Mouse (Mus musculus) C2C12 (cell line): ENCODE results near the gene Narfl. TPM values are rescaled to one million over a fixed set of nuclear protein-coding genes. Genes with fewer than 3 reads are reported as not detected.
A peak's percentile ranks its signal among the peaks of the same experiment; 100 is the strongest.

Experiments
- H3K27me3 ChIP-seq: one replicate; pipeline ENCODE4 v1.6.1; 2011; ENCODE audit not compliant: control insufficient read depth, insufficient read depth, insufficient read length
- H3K36me3 ChIP-seq: one replicate; pipeline ENCODE4 v1.6.1; 2011; ENCODE audit not compliant: control insufficient read depth, insufficient read depth
- H3K4me3 ChIP-seq: one replicate; pipeline ENCODE4 v1.5.1; 2011; ENCODE audit warnings: mild to moderate bottlenecking, control low read depth; ENCODE audit not compliant: poor library complexity, insufficient read depth, severe bottlenecking
- H3K79me2 ChIP-seq: one replicate; pipeline ENCODE4 v1.6.1; 2011; ENCODE audit not compliant: control insufficient read depth, insufficient read depth
- H3K79me3 ChIP-seq: one replicate; pipeline ENCODE4 v1.6.1; 2011; ENCODE audit warnings: low read depth, control low read depth
- H3ac ChIP-seq: one replicate; pipeline ENCODE3; 2011; ENCODE audit warnings: low read depth; ENCODE audit not compliant: control insufficient read depth, insufficient read length
- CEBPB ChIP-seq: IDR thresholded peaks from one replicate; pipeline ENCODE4 v1.6.1; 2011; ENCODE audit warnings: low read depth, mild to moderate bottlenecking, control low read depth, moderate library complexity
- CTCF ChIP-seq: IDR thresholded peaks from one replicate; pipeline ENCODE4 v1.5.1; 2011; ENCODE audit not compliant: control insufficient read depth, insufficient read depth, insufficient read length
- FOSL1 ChIP-seq: IDR thresholded peaks from one replicate; pipeline ENCODE4 v1.8.0; 2011; ENCODE audit warnings: mild to moderate bottlenecking, low read length; ENCODE audit not compliant: poor library complexity, insufficient read depth, severe bottlenecking
- MAX ChIP-seq: IDR thresholded peaks from one replicate; pipeline ENCODE4 v1.6.1; 2011; ENCODE audit warnings: mild to moderate bottlenecking, control low read depth
- MYOD1 ChIP-seq: IDR thresholded peaks from one replicate; pipeline ENCODE4 v1.6.1; 2011; ENCODE audit warnings: low read depth; ENCODE audit not compliant: control insufficient read depth, insufficient read length
- MYOG ChIP-seq: IDR thresholded peaks from one replicate; pipeline ENCODE4 v1.6.1; 2011; ENCODE audit not compliant: control insufficient read depth, insufficient read length; ENCODE audit errors: extremely low read depth
- USF1 ChIP-seq: IDR thresholded peaks from one replicate; pipeline ENCODE4 v1.6.1; 2011; ENCODE audit warnings: low read depth, mild to moderate bottlenecking, control low read depth, moderate library complexity
- polyA plus RNA-seq: library from polyadenylated mRNA; unstranded; fragments of >200 nt; fragmentation: generic; extraction: Trizol; gene quantifications from one replicate; pipeline ENCODE4 v1.2.1, GENCODE M21; 2012; ENCODE audit warnings: missing spikeins

Narfl gene
- polyA plus RNA-seq, 1 experiment: 19.3 TPM

DNA sequence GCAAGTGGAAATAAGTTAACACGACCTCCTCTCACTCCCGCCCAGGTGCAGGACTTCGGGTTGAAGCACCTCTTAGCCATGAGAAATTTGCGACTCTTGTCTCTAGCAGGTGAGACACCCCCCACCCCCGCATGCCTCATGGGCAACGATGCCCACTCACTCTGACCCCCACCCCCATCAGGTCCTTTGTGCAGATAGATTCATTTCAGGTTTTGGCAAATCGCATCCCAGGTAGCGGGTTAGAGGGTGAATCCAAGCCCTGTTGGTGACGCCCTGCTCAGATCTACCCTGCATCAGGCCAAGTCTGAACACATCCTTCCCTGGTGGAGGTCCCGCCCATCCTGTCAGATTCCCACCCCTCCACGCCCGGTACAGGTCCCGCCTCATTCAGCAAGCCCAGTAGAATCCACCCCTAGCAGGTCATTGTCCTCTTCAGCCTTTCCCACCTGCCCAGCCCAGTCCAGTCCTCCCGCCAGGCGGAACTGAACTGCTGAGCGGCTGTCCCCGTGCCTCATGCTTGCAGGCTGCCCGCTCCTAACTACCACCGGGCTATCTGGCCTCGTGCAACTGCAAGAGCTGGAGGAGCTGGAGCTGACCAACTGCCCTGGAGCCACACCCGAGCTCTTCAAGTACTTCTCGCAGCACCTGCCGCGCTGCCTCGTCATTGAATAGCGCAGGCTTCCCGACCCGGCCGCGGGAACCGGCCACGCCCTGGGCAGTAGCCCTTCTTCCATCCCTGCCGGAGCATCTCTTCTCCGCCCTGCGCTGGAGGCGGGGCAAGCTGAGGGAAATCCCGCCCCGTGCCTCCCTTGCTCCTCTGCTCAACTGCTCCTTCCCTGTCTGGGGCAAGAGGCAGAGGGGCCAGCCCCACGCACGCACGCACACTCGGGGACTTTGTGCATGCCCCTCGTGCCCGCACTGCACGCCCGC lies 45.5 kb downstream of the Narfl start:
- Histone ChIP-seq H3K27me3 (no peaks in the 10 kb centered on the region), H3ac (peak overlapping the region; percentile 12), H3K79me2 (peaks cover 4% of the 10 kb centered on the region), H3K36me3 (no peaks in the 10 kb centered on the region), H3K79me3 (no peaks in the 10 kb centered on the region), H3K4me3 (no peak overlapping the region)
- no peak for TF ChIP-seq USF1
- no peak for TF ChIP-seq CEBPB
- TF ChIP-seq MAX: no peak
- no peak for TF ChIP-seq CTCF
- no peak for TF ChIP-seq MYOG
- TF ChIP-seq FOSL1: no peak
- no peak for TF ChIP-seq MYOD1

DNA sequence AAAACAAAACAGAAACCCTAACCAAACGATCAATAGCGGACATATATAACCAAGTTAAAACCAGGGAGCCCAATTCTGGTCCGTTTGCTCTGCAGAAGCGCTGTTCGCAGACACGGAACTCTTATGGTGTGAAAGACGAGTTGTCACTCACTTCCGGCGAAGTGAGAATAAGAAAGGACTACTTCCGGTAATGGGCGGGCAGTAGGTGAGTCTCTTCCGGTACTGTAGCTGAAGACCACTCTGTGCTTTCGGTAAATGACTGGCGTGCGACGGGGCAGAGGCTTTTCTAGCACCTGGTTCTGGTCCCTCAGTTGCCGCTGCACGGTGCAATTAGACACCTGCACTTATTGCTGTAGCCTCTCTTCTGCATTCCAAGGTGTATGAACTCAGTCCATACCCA lies 49.9 kb downstream of the Narfl start, which contains the start of gene Wdr24:
Gene Wdr24 (plus strand): TSS at position 176 of the 400 bp plus-strand sequence.
- H3K79me3 ChIP-seq: no peaks in the 10 kb centered on the region
- H3K36me3 ChIP-seq: no peaks in the 10 kb centered on the region
- H3K27me3 ChIP-seq: no peaks in the 10 kb centered on the region
- peaks cover 13% of the 10 kb centered on the region for H3K79me2 ChIP-seq
- TF ChIP-seq MYOG (no peak), FOSL1 (no peak), CEBPB (no peak), USF1 (no peak), MAX (no peak), MYOD1 (no peak), CTCF (no peak)
- H3K4me3 ChIP-seq: peak within 1 kb of the TSS; percentile 57
- peak within 1 kb of the TSS; percentile 75 for H3ac ChIP-seq

DNA sequence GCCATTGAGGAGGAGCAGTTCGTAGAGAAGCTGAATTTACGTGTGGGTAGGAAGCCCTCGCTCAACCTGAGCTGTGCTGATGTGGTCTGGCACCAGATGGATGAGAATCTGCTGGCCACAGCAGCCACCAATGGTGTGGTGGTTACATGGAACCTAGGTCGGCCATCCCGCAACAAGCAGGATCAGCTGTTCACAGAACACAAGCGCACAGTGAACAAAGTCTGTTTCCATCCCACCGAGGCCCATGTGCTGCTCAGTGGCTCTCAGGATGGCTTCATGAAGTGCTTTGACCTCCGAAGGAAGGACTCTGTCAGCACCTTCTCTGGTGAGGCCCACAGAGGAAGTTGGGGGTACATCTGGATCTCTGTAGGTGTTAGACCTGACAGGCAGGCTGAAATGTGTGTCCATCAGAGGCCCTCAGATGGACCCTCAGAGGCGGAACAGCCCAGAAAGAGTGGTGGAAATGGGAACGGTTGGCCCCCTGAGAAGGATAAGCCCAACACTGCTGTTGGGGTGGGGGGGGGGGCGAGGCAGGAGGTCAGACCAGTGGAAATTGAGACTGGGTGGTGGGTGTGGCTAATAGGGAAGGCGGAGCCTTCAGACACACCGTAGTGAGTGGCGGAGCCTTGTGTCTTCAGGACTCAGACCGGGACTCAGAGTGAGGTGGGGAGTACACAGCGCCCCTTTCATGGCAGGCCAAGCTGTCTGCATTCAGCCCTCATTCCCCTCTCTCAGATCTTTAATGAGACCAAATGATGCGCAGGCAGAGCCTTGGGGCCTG lies 51.0 kb downstream of the Narfl start:
- no peaks in the 10 kb centered on the region for H3K79me3 ChIP-seq
- no peak overlapping the region for H3K4me3 ChIP-seq
- no peak for TF ChIP-seq USF1
- no peak for TF ChIP-seq CTCF
- TF ChIP-seq CEBPB: no peak
- TF ChIP-seq MYOD1: no peak
- no peak for TF ChIP-seq MYOG
- no peak for TF ChIP-seq MAX
- TF ChIP-seq FOSL1: no peak
- H3K27me3 ChIP-seq: no peaks in the 10 kb centered on the region
- H3K79me2 ChIP-seq: peaks cover 13% of the 10 kb centered on the region
- H3K36me3 ChIP-seq: peaks cover 3% of the 10 kb centered on the region
- H3ac ChIP-seq: no peak overlapping the region

DNA sequence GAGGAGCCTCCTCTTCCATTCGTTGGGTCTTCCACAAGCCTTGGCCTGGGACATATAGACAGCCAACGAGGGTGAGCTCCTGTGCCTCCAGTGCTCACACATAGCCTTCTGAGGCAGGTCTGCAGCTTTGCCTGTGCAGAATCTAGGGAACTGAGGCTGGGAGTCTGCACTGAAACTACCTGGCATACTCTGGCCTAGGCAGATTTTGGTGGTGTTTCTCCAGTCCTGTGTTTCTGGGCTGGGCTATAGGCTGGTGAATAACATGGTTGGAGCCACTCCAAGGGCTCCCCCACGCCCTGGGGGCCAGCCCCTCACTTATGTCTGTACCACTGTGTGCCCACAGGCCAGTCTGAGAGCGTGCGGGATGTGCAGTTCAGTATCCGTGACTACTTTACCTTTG lies 51.7 kb downstream of the Narfl start:
- Histone ChIP-seq H3K27me3 (no peaks in the 10 kb centered on the region), H3ac (no peak overlapping the region), H3K4me3 (no peak overlapping the region), H3K79me2 (peaks cover 17% of the 10 kb centered on the region), H3K79me3 (no peaks in the 10 kb centered on the region), H3K36me3 (peaks cover 10% of the 10 kb centered on the region)
- TF ChIP-seq FOSL1 (no peak), MYOD1 (no peak), CEBPB (no peak), MYOG (no peak), USF1 (no peak)

DNA sequence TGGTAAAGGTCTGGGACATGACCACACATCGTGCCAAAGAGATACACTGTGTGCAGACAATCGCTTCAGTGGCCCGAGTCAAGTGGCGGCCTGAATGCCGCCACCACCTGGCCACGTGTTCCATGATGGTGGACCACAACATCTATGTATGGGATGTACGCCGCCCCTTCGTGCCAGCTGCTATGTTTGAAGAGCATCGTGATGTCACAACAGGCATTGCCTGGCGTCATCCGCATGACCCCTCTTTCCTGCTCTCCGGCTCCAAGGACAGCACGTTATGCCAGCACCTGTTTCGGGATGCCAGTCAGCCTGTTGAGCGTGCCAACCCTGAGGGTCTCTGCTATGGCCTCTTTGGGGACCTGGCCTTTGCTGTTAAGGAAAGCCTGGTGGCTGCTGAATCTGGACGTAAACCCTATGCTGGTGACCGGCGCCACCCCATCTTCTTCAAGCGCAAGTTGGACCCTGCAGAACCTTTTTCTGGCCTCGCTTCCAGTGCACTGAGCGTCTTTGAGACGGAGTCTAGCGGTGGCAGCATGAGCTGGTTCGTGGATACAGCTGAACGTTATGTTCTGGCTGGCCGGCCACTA lies 52.5 kb downstream of the Narfl start:
- H3K4me3 ChIP-seq: no peak overlapping the region
- TF ChIP-seq CTCF (no peak), USF1 (no peak)
- H3K79me2 ChIP-seq: peaks cover 25% of the 10 kb centered on the region
- H3K79me3 ChIP-seq: peaks cover 4% of the 10 kb centered on the region
- peaks cover 17% of the 10 kb centered on the region for H3K36me3 ChIP-seq
- H3ac ChIP-seq: no peak overlapping the region
- H3K27me3 ChIP-seq: no peaks in the 10 kb centered on the region
